Mouse (Mus musculus): Measurements from ENCODE around the gene Ugt1a5.
"Not testable (repeated sequence)": the region's sequence is repeated elsewhere in the genome, so short reads cannot be mapped to it uniquely, and the experiment has no call there.

DNA sequence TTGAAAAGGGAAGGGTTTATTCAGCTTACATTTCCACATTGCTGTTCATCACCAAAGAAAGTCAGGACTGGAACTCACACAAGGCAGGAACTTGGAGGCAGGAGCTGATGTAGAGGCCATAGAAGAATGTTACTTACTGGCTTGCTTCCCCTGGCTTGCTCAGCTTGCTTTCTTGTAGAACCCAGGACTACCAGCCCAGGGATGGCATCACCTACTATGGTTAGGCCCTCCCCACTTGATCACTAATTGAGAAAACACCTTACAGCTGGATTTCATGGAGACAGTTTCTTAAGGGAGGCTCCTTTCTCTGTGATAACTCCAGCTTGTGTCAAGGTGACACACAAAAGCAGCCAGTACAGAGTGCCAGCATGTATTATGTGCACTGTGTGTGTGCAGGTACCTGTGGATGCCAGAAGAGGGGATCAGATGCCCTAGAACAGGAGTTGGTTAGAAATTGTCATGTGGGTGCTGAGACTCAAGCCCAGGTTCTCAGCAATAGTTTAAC is 57.3 kb downstream of the Ugt1a5 start:
- TF ChIP-seq CTCF (IDR thresholded peaks at IDR 0.05; ENCODE audit: extremely low read depth, insufficient read depth, insufficient read length, insufficient replicate concordance); POLR2A (IDR thresholded peaks at IDR 0.05; ENCODE audit: low read depth, low read length): not testable (repeated sequence)
